Mouse (Mus musculus): Measurements from ENCODE around the gene Rpl41.

The Rpl41 gene

DNA sequence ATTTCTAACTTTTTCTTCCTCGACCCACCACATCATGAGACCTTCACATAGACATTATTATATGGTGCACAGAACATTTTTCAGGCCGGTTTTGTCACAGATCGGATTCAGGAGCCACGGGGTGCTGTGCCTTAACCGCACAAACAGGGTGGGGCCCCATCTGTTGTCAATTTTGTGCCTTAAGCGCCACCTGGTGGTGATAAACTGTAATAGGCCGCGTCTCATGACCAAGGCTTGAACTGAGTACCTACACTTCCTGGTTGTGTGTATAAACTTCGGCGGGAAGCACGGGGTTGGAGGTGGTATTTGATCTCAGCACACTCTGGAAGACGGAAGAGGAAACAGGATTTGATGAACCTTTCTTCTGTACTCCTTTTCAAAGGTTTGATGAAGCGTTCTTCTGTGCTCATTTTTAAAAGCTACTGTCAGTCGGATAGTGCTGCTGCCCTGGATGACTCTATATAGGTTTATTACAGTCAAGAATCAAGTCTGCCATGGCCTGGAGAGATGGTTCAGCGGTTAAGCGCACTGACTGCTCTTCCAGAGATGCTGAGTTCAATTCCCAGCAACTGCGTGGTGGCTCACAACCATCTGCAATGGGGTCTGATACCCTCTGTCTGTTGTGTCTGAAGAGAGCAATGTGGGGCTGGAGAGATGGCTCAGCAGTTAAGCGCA, 12.7 kb downstream of the Rpl41 start:
- Histone ChIP-seq H3K36me3 (ENCODE audit: insufficient read depth, low read length) (peaks cover 9% of the 10 kb centered on the region), H3K4me1 (replicated peaks; ENCODE audit: low read depth, low read length) (peaks cover 54% of the 10 kb centered on the region), H3K4me3 (replicated peaks; ENCODE audit: low read length) (0 out of 2 replicates have a peak overlapping the region, but pooled peaks have one; percentile 15), H3K9me3 (ENCODE audit: low read length) (peaks cover 9% of the 10 kb centered on the region), H3K27me3 (ENCODE audit: insufficient read depth, low read length) (no peaks in the 10 kb centered on the region)
- TF ChIP-seq NANOG (IDR thresholded peaks at IDR 0.05; ENCODE audit: borderline replicate concordance, low read length) (no peak), POU5F1 (IDR thresholded peaks at IDR 0.05; ENCODE audit: borderline replicate concordance, low read length) (no peak), CTCF (conservative IDR thresholded peaks at IDR 0.05; ENCODE audit: low read length) (peak; percentile 84)

DNA sequence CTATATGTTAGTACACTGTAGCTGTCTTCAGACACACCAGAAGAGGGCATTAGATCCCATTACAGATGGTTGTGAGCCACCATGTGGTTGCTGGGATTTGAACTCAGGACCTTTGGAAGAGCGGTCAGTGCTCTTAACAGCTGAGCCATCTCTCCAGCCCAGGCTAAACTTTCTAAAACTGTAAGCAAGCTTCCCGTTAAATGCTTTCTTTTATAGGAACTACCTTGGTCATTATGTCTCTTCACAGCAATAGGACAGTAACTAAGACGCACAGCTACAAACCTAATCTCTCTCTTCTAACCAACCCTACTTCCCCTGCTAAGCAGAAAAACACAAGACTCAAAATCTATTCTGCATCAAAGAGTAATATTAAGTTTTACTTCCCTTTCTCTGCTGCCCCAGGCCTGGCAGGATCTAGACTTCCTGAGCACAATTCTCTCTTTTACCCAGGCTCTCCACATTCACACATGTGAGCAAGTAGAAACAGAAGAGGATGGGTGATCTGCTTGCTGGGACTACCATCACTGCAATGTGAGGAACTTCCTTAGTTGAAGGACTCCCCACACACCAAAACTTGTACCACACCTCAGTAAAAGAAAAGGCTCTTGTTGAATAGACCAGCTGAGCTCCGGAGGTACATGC, 13.4 kb downstream of the Rpl41 start:
- no peaks in the 10 kb centered on the region for H3K27me3 ChIP-seq (ENCODE audit: insufficient read depth, low read length)
- H3K36me3 ChIP-seq (ENCODE audit: insufficient read depth, low read length) = peaks cover 2% of the 10 kb centered on the region; the same call in 1 of the 2 replicates
- peaks cover 54% of the 10 kb centered on the region for H3K4me1 ChIP-seq (replicated peaks; ENCODE audit: low read depth, low read length)
- peaks cover 9% of the 10 kb centered on the region for H3K9me3 ChIP-seq (ENCODE audit: low read length)
- TF ChIP-seq POU5F1 (IDR thresholded peaks at IDR 0.05; ENCODE audit: borderline replicate concordance, low read length) = no peak
- TF ChIP-seq CTCF (conservative IDR thresholded peaks at IDR 0.05; ENCODE audit: low read length) = no peak
- TF ChIP-seq NANOG (IDR thresholded peaks at IDR 0.05; ENCODE audit: borderline replicate concordance, low read length) = no peak
- 0 out of 2 replicates have a peak overlapping the region, but pooled peaks have one; percentile 15 for H3K4me3 ChIP-seq (replicated peaks; ENCODE audit: low read length)

DNA sequence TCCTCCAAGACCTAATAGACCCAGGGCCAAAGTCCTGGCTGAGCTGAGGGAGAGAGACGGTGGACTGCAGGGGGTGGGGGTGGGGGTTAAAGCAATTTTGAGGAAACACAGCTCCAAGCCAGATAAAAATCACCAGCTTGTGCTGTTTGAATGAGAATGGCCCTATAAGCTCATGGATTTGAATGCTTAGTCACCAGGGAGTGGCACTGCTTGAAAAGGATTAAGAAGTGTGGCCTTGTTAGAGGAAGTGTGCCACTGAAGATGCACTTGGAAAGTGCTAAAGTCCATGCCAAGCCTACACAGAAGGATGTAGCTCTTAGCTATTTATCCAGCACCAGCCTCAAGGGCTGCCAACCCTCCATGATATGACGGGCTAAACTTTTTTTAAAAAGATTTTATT, 13.9 kb downstream of the Rpl41 start:
- Histone ChIP-seq H3K36me3 (ENCODE audit: insufficient read depth, low read length) (no peaks in the 10 kb centered on the region), H3K4me3 (replicated peaks; ENCODE audit: low read length) (no peak overlapping the region), H3K4me1 (replicated peaks; ENCODE audit: low read depth, low read length) (peaks cover 52% of the 10 kb centered on the region), H3K9me3 (ENCODE audit: low read length) (peaks cover 9% of the 10 kb centered on the region), H3K27me3 (ENCODE audit: insufficient read depth, low read length) (no peaks in the 10 kb centered on the region)
- TF ChIP-seq CTCF (conservative IDR thresholded peaks at IDR 0.05; ENCODE audit: low read length) (no peak), NANOG (IDR thresholded peaks at IDR 0.05; ENCODE audit: borderline replicate concordance, low read length) (no peak), POU5F1 (IDR thresholded peaks at IDR 0.05; ENCODE audit: borderline replicate concordance, low read length) (no peak)

DNA sequence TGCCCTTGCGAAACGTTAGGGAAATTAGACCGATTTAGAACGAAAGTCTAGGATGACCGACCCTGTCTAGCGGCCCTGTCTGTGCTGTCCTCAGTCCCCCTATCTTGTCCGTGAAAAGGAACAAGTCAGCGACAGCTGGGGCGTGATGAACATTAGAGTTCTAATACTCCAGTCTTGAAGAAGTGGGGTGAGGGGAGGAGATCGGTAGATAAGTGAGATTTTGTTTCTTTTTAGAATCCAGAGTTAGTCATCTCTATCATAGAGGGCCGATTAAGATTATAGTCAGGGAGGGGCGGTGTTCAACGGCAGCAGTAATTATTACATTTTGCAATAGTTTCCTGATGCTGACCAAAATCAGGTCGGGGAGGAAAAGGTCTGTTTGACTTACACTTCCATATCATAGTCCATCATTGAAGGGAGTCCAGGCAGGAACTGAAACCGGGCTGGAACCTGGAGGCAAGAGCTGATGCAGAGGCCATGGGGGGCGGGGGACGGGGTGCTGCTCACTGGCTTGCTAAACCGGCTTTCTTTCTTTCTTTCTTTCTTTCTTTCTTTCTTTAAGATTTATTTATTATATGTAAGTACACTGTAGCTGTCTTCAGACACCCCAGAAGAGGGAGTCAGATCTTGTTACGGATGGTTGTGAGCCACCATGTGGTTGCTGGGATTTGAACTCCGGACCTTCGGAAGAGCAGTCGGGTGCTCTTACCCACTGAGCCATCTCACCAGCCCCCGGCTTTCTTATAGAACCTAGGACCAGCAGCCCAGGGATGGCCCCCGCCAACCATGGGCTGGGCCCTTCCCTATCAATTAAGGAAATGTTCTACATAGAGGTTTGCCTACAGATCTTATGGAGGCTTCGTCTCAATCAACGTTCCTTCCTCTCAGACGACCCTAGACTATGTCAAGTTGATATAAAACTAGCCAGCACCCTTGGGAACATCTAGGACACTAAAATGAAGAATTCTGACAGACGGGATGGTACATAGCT, 22.4 kb downstream of the Rpl41 start:
- Histone ChIP-seq H3K9me3 (ENCODE audit: low read length) (no peaks in the 10 kb centered on the region), H3K4me1 (replicated peaks; ENCODE audit: low read depth, low read length) (peaks cover 29% of the 10 kb centered on the region), H3K4me3 (replicated peaks; ENCODE audit: low read length) (peak overlapping the region; percentile 98), H3K27me3 (ENCODE audit: insufficient read depth, low read length) (peaks cover 14% of the 10 kb centered on the region; the same call in 1 of the 2 replicates), H3K36me3 (ENCODE audit: insufficient read depth, low read length) (peaks cover 17% of the 10 kb centered on the region)
- TF ChIP-seq POU5F1 (IDR thresholded peaks at IDR 0.05; ENCODE audit: borderline replicate concordance, low read length) = no peak
- TF ChIP-seq CTCF (conservative IDR thresholded peaks at IDR 0.05; ENCODE audit: low read length) = no peak

DNA sequence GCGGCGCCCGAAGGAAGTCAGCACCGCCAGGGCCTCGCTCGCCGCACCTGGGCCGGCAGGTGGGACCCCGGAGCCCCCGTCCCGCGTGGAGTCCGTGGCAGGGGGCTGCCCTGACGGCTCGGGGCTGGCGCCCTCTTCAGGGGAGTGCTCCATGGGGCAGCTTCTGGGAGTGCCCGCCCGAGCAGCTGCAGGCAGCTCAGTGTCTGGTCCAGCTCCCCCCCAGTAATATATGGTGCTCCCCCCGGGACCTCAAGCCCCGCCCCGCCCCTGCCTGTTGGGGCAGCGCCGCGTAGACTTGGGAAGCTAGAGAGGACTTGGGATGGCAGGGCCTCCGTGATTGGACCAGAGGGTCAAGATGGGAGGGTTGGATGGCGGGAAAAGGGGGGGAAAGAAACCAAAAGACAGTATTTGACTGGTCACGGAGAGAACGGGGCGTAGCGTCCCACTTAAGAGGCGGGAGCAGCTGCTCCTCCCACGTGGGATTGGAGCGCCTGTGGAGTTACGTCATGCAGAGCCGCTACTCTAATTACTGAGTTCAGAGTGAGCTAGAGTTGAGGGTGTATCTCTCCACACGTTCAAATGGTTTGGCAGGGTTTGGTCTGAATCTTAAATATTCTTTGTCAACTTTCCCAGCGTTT, 23.3 kb downstream of the Rpl41 start, which contains the start of gene Esyt1:
Esyt1 (minus strand) TSS at position 201 of the 638 bp plus-strand sequence.
- peaks cover 29% of the 10 kb centered on the region for H3K4me1 ChIP-seq (replicated peaks; ENCODE audit: low read depth, low read length)
- H3K4me3 ChIP-seq (replicated peaks; ENCODE audit: low read length) = peak within 1 kb of the TSS; percentile 98
- H3K9me3 ChIP-seq (ENCODE audit: low read length) = no peaks in the 10 kb centered on the region
- TF ChIP-seq POU5F1 (IDR thresholded peaks at IDR 0.05; ENCODE audit: borderline replicate concordance, low read length) (no peak), CTCF (conservative IDR thresholded peaks at IDR 0.05; ENCODE audit: low read length) (no peak)
- H3K27me3 ChIP-seq (ENCODE audit: insufficient read depth, low read length) = peaks cover 14% of the 10 kb centered on the region; the same call in 1 of the 2 replicates
- peaks cover 26% of the 10 kb centered on the region for H3K36me3 ChIP-seq (ENCODE audit: insufficient read depth, low read length)

DNA sequence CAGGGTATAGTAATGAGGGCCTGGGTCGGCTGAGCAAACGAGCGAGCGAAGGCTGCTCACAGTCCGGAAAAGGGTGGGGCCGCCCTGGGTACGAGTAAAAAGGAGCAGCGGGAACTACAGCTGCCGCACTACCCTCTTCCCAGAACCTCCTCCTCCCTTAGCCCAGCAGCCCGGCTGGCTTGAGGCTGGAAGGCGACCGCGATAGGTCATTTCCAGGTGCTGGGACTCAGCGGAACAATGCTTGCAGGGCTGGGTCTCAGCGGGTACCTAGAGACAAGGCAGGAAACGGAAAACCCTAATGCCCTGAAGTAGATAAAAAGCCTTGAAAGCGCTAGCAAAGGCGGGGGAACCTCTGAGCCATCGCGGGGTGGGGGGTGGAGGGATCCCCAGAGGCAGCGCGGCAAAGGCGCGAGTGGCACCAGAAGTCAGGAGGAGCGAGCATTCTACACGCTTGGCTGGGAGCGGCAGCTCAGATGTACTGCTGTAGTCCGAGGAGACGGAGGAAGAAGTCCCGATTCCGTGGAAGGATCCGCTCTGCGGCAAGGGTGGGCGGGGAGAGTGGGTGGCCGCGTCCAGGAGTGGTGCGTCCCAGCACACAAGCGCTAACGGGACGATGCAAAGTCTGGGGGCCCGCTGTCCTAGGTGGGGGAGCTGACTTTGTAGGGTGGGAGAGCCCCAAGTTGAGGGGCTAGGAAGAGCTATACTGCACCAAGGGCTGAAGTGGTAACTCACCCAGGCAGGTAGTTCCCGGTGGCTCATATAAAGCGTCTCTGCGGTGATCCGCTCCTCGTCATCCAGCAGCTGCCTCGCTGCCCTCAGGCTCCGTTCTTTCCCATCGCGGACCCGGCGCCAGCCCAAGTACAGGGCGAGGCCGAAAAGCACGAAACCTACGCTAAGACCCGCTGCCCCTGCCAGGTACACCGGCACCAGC, 24.1 kb downstream of the Rpl41 start:
- H3K4me3 ChIP-seq (replicated peaks; ENCODE audit: low read length) = peak overlapping the region; percentile 98
- H3K36me3 ChIP-seq (ENCODE audit: insufficient read depth, low read length) = peaks cover 34% of the 10 kb centered on the region
- no peaks in the 10 kb centered on the region for H3K9me3 ChIP-seq (ENCODE audit: low read length)
- peaks cover 14% of the 10 kb centered on the region; the same call in 1 of the 2 replicates for H3K27me3 ChIP-seq (ENCODE audit: insufficient read depth, low read length)
- TF ChIP-seq POU5F1 (IDR thresholded peaks at IDR 0.05; ENCODE audit: borderline replicate concordance, low read length) = no peak
- no peak for TF ChIP-seq NANOG (IDR thresholded peaks at IDR 0.05; ENCODE audit: borderline replicate concordance, low read length)
- TF ChIP-seq CTCF (conservative IDR thresholded peaks at IDR 0.05; ENCODE audit: low read length) = no peak
- peaks cover 29% of the 10 kb centered on the region for H3K4me1 ChIP-seq (replicated peaks; ENCODE audit: low read depth, low read length)

DNA sequence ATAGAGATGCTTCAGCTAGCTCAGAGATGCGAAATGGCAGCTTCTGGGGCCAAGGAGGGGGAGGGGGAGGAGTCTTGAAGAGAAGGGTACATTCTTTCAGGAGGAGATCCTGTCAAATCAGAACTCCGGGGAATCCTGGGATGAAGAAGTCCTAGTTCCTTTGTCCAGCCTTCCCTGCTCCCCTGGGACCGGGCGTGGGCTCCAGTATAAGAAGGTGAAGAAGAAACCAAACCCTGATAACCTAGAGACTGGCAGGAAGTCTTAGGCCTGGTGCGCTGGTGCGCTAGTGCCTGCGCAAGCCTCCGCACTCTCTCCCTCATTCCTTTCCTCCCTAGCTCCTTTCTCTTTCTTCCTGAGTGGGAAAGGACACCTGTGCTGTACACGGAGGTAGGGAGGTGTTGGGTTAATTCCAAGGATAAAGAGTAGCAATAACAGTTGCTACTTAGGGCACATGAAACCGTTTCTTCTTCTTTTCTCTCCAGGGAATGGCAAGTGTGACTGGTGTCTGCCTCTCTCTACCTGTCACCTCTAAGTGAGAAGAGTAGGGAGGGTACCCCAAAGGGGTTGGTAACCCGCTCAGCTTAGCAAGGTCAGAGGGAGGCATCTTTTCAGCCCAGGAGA, 24.9 kb downstream of the Rpl41 start:
- Histone ChIP-seq H3K4me3 (replicated peaks; ENCODE audit: low read length) (peak overlapping the region; percentile 98), H3K27me3 (ENCODE audit: insufficient read depth, low read length) (peaks cover 10% of the 10 kb centered on the region; the same call in 1 of the 2 replicates), H3K36me3 (ENCODE audit: insufficient read depth, low read length) (peaks cover 41% of the 10 kb centered on the region), H3K4me1 (replicated peaks; ENCODE audit: low read depth, low read length) (peaks cover 34% of the 10 kb centered on the region), H3K9me3 (ENCODE audit: low read length) (no peaks in the 10 kb centered on the region)
- TF ChIP-seq CTCF (conservative IDR thresholded peaks at IDR 0.05; ENCODE audit: low read length) (no peak), POU5F1 (IDR thresholded peaks at IDR 0.05; ENCODE audit: borderline replicate concordance, low read length) (no peak), NANOG (IDR thresholded peaks at IDR 0.05; ENCODE audit: borderline replicate concordance, low read length) (no peak)
